Mouse (Mus musculus): Measurements from ENCODE around the gene Naa25. TPM values are rescaled to one million over a fixed set of nuclear protein-coding genes. Genes with fewer than 3 reads are reported as not detected.

The Naa25 gene
- polyA plus RNA-seq, 1 experiment from 2014 or later = 43.3 TPM

DNA sequence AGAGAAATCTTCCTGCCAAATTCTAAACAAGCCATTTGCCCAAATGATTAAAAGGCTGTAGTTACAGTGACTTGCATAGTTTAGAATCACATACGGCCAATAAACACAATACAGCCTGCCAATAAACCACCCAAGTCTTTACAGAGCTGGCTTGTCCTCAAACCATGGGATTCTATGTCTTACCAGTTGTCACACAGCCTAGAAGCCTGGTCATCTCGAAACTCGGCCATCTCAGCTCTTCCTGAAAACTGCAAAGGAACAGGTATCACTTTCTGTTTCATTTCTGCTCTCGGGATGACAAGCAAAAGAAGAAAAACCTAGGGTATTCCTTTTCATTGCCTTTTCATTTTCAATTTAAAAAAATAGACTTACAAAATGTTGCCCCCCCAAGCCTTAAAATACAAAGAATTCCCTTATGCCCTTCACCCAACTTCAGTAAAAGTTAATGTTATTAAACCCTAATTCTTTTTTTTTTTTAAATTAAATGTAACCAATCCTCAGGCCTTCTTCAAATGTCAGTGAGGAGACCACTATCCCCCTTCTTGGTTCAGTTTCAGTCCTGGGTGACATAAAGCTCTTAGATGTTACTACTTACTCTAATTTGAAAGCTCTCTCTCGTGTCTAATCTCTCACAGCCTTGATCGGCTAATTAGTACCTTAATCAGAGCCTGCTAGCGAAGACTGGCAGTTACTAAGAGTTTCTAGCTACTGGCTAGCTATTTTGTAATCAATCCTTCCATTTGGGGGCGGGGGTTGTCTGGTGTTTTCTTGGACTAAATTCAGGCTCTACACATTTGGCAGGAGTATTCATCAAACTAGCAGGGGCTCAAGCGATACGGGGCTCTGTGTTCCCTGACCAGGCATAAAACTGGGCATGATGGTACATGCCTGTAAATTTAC is 13.6 kb upstream of the Naa25 start:
- peak overlapping the region; percentile 86 for H3K4me3 ChIP-seq
- H3K9ac ChIP-seq = 0 out of 2 replicates have a peak overlapping the region, but pooled peaks have one; percentile 35
- H3K4me2 ChIP-seq (replicated peaks) = peak overlapping the region; percentile 75
- H3K27ac ChIP-seq = no peak overlapping the region
- H3K36me3 ChIP-seq = peaks cover 35% of the 10 kb centered on the region
- 67% methylated on average over 10 of the region's 10 CpGs for WGBS
- no peak for ATAC-seq (ENCODE audit: low FRiP score)
- peaks cover 3% of the 10 kb centered on the region; the same call in 1 of the 2 replicates for H3K27me3 ChIP-seq
- H3K9me3 ChIP-seq (replicated peaks) = peaks cover 5% of the 10 kb centered on the region
- peaks cover 22% of the 10 kb centered on the region for H3K4me1 ChIP-seq

DNA sequence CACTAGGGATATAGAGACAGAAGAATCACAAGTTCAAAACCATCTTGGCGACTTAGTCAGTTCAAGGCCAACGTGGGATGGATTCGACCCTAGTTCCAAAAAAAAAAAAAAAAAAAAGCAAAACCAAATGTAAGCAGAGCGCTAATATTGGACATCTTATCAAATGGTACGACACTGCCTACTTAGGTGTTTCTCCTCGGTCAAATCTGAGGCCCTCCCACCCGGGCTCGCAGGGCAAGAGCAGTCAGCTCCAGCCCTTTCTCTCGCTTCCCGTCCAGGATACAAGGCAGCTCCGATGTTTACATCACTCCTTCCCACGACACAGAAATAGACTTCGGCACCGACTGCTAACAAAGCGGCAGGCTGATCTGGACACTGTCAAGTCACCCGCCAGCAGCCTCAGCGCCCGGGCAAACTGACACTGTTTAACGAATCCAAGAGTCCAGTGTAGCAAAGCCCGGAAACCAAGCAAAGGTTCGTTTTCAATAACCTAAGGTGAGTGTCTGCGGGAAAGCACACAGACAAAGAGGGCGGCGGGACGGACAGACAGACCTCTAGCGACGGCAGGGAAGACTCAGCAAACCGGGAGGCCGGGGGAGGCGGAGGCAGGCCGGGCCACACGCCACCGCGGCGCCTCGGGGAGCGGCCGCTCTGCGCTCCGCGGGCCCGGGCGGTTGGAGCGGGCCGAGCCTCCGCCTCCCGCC is 12.8 kb upstream of the Naa25 start:
- peak overlapping the region; percentile 87 for H3K9ac ChIP-seq
- H3K27ac ChIP-seq = peak overlapping the region; percentile 81
- peak; percentile 73 for ATAC-seq (ENCODE audit: low FRiP score)
- peaks cover 3% of the 10 kb centered on the region; the same call in 1 of the 2 replicates for H3K27me3 ChIP-seq
- peaks cover 5% of the 10 kb centered on the region for H3K9me3 ChIP-seq (replicated peaks)
- peak overlapping the region; percentile 75 for H3K4me2 ChIP-seq (replicated peaks)
- peak overlapping the region; percentile 86 for H3K4me3 ChIP-seq
- H3K36me3 ChIP-seq = peaks cover 27% of the 10 kb centered on the region
- WGBS = 5% methylated on average over 35 of the region's 47 CpGs
- H3K4me1 ChIP-seq = peaks cover 22% of the 10 kb centered on the region

DNA sequence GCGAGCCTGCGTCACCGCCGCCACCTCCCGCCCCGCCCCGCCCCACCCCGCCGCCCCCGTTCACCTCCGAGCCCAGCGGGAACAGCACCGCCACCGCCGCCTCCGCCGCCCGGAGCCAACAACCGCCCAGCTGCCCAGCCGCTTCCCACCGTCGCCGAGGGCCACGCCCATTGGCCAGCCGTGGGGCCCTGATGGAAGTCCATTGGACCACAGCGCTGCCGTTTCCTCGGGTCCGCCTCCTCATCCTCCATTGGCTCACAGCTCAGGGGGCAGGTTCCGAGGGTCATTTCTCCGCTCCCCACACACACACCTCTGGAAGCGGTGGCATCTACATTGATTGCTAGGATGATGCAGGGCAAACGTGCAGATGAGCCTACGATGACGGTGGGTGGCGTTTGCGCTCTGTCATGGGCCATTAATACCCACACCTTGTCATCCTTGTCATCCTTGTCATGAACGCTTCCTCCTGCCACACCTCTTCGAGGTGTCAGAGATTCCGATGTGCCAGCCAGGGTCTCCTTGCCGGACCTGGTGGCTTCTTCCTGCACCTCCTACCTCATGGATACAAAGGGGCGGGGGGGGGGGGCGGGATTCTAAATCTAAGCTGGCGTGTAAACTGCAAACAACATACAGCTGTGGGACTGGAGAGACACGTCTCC is 12.1 kb upstream of the Naa25 start, which contains the start of gene Trafd1:
Trafd1 (minus strand) TSS at position 172 of the 659 bp plus-strand sequence.
- Histone ChIP-seq H3K27me3 (peaks cover 5% of the 10 kb centered on the region; the same call in 1 of the 2 replicates), H3K9me3 (replicated peaks) (peaks cover 5% of the 10 kb centered on the region), H3K27ac (peak within 1 kb of the TSS; percentile 81), H3K4me3 (peak within 1 kb of the TSS; percentile 86), H3K4me2 (replicated peaks) (peak within 1 kb of the TSS; percentile 75), H3K9ac (peak within 1 kb of the TSS; percentile 87), H3K4me1 (peaks cover 22% of the 10 kb centered on the region), H3K36me3 (peaks cover 20% of the 10 kb centered on the region)
- under 1% methylated on average over 36 of the region's 45 CpGs for WGBS
- peak; percentile 93 for ATAC-seq (ENCODE audit: low FRiP score)

DNA sequence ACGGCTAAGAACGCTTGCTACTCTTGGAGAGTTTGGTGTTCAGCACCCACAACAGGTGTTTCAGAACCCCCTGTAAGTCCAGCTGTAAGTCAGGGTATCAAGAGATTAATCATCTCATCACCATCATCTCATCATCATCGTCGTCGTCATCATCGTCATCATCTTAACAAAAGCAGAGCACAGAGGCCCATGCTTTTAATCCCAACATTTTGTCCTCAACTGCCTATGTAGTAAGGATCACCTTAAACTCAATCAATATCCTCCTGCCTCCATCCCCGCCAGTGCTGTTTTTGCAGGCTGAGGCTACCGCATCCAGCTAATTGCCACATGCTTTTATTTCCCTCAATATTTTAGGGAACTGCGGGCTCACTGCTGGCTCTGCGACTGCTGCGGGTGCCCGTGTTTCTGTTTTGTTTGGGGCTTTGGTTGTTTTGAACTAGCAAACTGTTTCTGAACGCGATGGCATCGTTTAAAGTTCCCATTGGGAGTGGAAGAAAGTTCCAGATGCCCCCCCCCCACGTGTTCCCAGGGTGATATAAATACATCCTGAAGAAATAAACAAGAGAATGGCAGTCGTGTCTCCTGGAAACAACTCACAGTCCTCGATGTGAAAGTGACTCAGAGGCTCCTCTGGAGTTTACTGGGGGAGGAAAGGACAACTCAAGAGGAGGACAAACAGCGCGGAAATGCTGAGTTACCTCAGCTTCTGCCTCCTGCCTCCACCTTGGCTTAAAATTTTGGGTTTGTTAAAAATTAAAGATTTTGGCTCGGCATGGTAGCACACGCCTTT is 11.4 kb upstream of the Naa25 start:
- no peak for ATAC-seq (ENCODE audit: low FRiP score)
- H3K27ac ChIP-seq = 0 out of 2 replicates have a peak overlapping the region, but pooled peaks have one; percentile 81
- H3K36me3 ChIP-seq = peaks cover 13% of the 10 kb centered on the region
- H3K4me1 ChIP-seq = peaks cover 22% of the 10 kb centered on the region
- no peaks in the 10 kb centered on the region for H3K9me3 ChIP-seq (replicated peaks)
- H3K27me3 ChIP-seq = peaks cover 5% of the 10 kb centered on the region; the same call in 1 of the 2 replicates
- H3K9ac ChIP-seq = peak overlapping the region; percentile 87
- H3K4me3 ChIP-seq = peak overlapping the region; percentile 86
- 41% methylated on average over 22 of the region's 22 CpGs for WGBS
- H3K4me2 ChIP-seq (replicated peaks) = peak overlapping the region; percentile 75

- WGBS = 65% methylated on average over 4 of the region's 4 CpGs
- H3K36me3 ChIP-seq = peaks cover 6% of the 10 kb centered on the region
- no peak overlapping the region for H3K4me3 ChIP-seq
- no peak overlapping the region for H3K4me2 ChIP-seq (replicated peaks)
- peaks cover 22% of the 10 kb centered on the region for H3K4me1 ChIP-seq
- H3K27me3 ChIP-seq = peaks cover 5% of the 10 kb centered on the region; the same call in 1 of the 2 replicates
- H3K27ac ChIP-seq = no peak overlapping the region
- H3K9me3 ChIP-seq (replicated peaks) = no peaks in the 10 kb centered on the region
- no peak overlapping the region for H3K9ac ChIP-seq
- ATAC-seq (ENCODE audit: low FRiP score) = no peak
These were observed 10.6 kb upstream of the Naa25 start for GRCm38 (mm10) chr5:121387126-121387525.

GRCm38 (mm10) chr5:121389106-121389505 is 8.6 kb upstream of the Naa25 start:
- no peak for ATAC-seq (ENCODE audit: low FRiP score)
- no peaks in the 10 kb centered on the region for H3K36me3 ChIP-seq
- peaks cover 5% of the 10 kb centered on the region; the same call in 1 of the 2 replicates for H3K27me3 ChIP-seq
- H3K9me3 ChIP-seq (replicated peaks) = no peaks in the 10 kb centered on the region
- 54% methylated on average over 7 of the region's 7 CpGs for WGBS
- H3K9ac ChIP-seq = peak overlapping the region; percentile 5; the same call in 1 of the 2 replicates
- H3K4me1 ChIP-seq = peaks cover 12% of the 10 kb centered on the region
- no peak overlapping the region for H3K4me2 ChIP-seq (replicated peaks)
- H3K4me3 ChIP-seq = no peak overlapping the region
- H3K27ac ChIP-seq = no peak overlapping the region

DNA sequence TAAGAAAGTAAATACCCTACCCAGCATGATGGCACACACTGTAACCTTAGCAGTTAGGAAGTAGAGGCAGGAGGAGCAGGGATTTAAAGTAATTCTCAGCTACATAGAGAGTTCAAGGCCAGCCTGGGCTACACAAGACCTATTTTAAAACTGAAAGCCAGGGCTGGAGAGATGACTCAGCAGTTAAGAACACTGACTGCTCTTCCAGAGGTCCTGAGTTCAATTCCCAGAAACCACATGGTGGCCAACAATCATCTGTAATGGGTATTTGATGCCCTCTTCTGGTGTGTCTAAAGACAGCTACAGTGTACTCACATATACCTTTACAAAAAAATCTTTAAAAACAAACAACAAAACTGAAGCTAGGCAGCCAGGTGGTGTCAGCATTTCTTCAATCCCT is 8.0 kb upstream of the Naa25 start:
- Histone ChIP-seq H3K27me3 (peaks cover 5% of the 10 kb centered on the region; the same call in 1 of the 2 replicates), H3K9me3 (replicated peaks) (no peaks in the 10 kb centered on the region), H3K9ac (peak overlapping the region; percentile 5; the same call in 1 of the 2 replicates), H3K4me2 (replicated peaks) (no peak overlapping the region), H3K4me3 (no peak overlapping the region), H3K27ac (no peak overlapping the region), H3K36me3 (no peaks in the 10 kb centered on the region), H3K4me1 (peaks cover 7% of the 10 kb centered on the region)
- ATAC-seq (ENCODE audit: low FRiP score) = no peak

- H3K9ac ChIP-seq = no peak overlapping the region
- H3K4me3 ChIP-seq = no peak overlapping the region
- 58% methylated on average over 16 of the region's 16 CpGs for WGBS
- no peak for ATAC-seq (ENCODE audit: low FRiP score)
- no peak overlapping the region for H3K4me2 ChIP-seq (replicated peaks)
- no peaks in the 10 kb centered on the region for H3K9me3 ChIP-seq (replicated peaks)
- 0 out of 2 replicates have a peak, but pooled peaks cover 2% of the 10 kb centered on the region for H3K27me3 ChIP-seq
- no peak overlapping the region for H3K27ac ChIP-seq
- no peaks in the 10 kb centered on the region for H3K36me3 ChIP-seq
- peaks cover 5% of the 10 kb centered on the region; the same call in 1 of the 2 replicates for H3K4me1 ChIP-seq
These were observed 4.9 kb upstream of the Naa25 start for GRCm38 (mm10) chr5:121392667-121393380.

- Histone ChIP-seq H3K4me3 (no peak overlapping the region), H3K9ac (no peak overlapping the region), H3K36me3 (no peaks in the 10 kb centered on the region), H3K4me1 (peaks cover 5% of the 10 kb centered on the region; the same call in 1 of the 2 replicates), H3K27ac (no peak overlapping the region), H3K4me2 (replicated peaks) (no peak overlapping the region), H3K27me3 (0 out of 2 replicates have a peak, but pooled peaks cover 2% of the 10 kb centered on the region), H3K9me3 (replicated peaks) (no peaks in the 10 kb centered on the region)
- no peak for ATAC-seq (ENCODE audit: low FRiP score)
- WGBS = 84% methylated on average over 3 of the region's 3 CpGs
These were observed 4.3 kb upstream of the Naa25 start for GRCm38 (mm10) chr5:121393402-121393801.

DNA sequence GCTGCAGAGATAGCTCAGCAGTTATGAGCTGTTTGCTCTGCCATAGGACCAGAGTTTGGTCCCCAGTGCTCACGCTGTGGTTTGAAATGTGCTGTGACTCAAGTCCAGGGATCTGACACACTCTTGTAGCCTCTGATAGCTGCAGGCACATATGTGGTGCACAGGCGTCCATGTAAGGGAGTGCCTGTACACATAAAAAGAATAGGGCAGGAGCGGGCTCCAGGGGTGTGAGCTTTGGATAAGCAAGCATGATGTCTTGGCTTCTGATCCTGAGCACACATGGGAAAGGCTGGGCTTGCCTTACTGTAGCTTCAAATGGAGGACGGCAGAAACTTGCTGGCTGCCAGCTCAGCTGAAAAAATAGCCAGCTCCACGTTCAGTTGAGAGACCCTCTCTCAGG is 2.1 kb upstream of the Naa25 start:
- WGBS = 82% methylated on average over 5 of the region's 5 CpGs
- H3K27me3 ChIP-seq = no peaks in the 10 kb centered on the region
- no peak overlapping the region for H3K4me3 ChIP-seq
- H3K27ac ChIP-seq = no peak overlapping the region
- H3K4me2 ChIP-seq (replicated peaks) = no peak overlapping the region
- no peak overlapping the region for H3K9ac ChIP-seq
- peaks cover 15% of the 10 kb centered on the region for H3K4me1 ChIP-seq
- ATAC-seq (ENCODE audit: low FRiP score) = no peak
- no peaks in the 10 kb centered on the region for H3K9me3 ChIP-seq (replicated peaks)
- no peaks in the 10 kb centered on the region for H3K36me3 ChIP-seq

Measured in hindbrain, embryonic 12.5 days (tissue).